Mouse (Mus musculus): ENCODE measurements around the gene Gm9972. TPM values are rescaled to one million over a fixed set of nuclear protein-coding genes. Genes with fewer than 3 reads are reported as not detected.

The Gm9972 gene
- total and polyA plus RNA-seq, 3 experiments: 0.11 TPM; not detected in 2

DNA sequence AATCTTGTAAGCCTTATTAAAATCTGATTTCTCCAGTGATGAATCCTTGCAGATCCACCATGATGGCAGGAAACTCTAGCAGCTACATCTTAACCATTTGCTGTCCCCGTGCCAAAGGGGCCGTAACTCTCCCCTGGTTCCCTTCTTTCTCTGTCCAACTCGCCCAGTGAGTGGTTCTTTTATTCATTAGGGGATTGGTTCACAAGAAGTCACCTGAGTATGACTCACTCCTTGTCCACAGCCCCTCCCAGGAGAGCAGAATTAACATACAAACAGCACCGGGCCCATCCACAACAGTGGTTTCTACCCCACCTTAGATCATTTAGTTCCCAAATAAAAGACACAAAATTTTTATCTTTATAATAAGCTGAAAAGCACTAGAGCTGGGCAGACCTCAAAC is 3.4 kb upstream of the Gm9972 start:
- H3K4me3 ChIP-seq (ENCODE audit: low read depth, low read length): no peak overlapping the region
- no peaks in the 10 kb centered on the region for H3K36me3 ChIP-seq (replicated peaks)
- H3K4me1 ChIP-seq (ENCODE audit: insufficient read depth, low read depth, low read length): no peaks in the 10 kb centered on the region
- DNase-seq (ENCODE audit: low spot score) (no peak), ATAC-seq (ENCODE audit: extremely low read depth, insufficient number of reproducible peaks, low FRiP score, poor library complexity, severe bottlenecking) (no peak)
- H3K27me3 ChIP-seq (ENCODE audit: insufficient read depth, low read length): no peaks in the 10 kb centered on the region
- TF ChIP-seq GATA2 (IDR thresholded peaks at IDR 0.05; ENCODE audit: borderline replicate concordance, low read depth, low read length): no peak
- no peak for TF ChIP-seq POLR2AphosphoS5 (IDR thresholded peaks at IDR 0.05; ENCODE audit: insufficient replicate concordance, low read depth, low read length)
- TF ChIP-seq CTCF (IDR thresholded peaks at IDR 0.05; ENCODE audit: low read depth, low read length): no peak
- no peak for TF ChIP-seq GATA1 (IDR thresholded peaks at IDR 0.05; ENCODE audit: borderline replicate concordance, low read length)
- H3K9me3 ChIP-seq (replicated peaks): no peaks in the 10 kb centered on the region

DNA sequence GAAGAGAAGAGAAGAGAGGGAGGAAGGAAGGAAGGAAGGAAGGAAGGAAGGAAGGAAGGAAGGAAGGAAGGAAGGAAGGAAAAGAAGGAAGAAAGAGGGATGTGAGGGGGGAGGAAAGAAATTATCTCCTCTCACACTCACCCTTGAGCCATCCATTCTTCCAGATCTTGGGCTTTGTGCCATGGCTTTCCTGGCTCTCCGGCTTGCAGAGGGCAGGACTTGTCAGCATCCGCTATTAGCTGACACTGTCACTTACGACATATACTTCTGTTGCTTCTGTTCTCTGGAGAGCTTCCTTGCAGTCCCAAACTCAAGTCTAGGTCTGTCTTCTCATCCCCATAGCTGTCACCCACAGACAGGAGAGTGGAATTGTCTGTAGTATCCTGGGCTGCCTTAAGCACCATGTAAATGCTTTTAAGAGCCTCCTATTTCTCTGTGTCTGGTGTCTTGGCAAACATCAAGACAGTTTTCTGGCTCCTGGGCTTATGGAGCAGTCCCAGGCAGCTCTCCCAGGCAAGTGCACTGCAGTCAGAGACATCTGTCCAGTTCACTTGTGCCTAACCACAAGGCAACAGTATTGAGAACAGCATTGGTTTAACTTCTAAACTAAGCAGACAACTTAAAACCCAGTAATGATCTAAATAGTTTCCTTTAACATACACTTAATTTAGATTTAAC is 10.5 kb downstream of the Gm9972 start:
- H3K9me3 ChIP-seq (replicated peaks): no peaks in the 10 kb centered on the region
- DNase-seq (ENCODE audit: low spot score) (no peak), ATAC-seq (ENCODE audit: extremely low read depth, insufficient number of reproducible peaks, low FRiP score, poor library complexity, severe bottlenecking) (no peak)
- no peaks in the 10 kb centered on the region for H3K27me3 ChIP-seq (ENCODE audit: insufficient read depth, low read length)
- no peaks in the 10 kb centered on the region for H3K4me1 ChIP-seq (ENCODE audit: insufficient read depth, low read depth, low read length)
- no peak overlapping the region for H3K4me3 ChIP-seq (ENCODE audit: low read depth, low read length)
- no peaks in the 10 kb centered on the region for H3K36me3 ChIP-seq (replicated peaks)
- TF ChIP-seq GATA1 (IDR thresholded peaks at IDR 0.05; ENCODE audit: borderline replicate concordance, low read length) (no peak), POLR2AphosphoS5 (IDR thresholded peaks at IDR 0.05; ENCODE audit: insufficient replicate concordance, low read depth, low read length) (no peak)

DNA sequence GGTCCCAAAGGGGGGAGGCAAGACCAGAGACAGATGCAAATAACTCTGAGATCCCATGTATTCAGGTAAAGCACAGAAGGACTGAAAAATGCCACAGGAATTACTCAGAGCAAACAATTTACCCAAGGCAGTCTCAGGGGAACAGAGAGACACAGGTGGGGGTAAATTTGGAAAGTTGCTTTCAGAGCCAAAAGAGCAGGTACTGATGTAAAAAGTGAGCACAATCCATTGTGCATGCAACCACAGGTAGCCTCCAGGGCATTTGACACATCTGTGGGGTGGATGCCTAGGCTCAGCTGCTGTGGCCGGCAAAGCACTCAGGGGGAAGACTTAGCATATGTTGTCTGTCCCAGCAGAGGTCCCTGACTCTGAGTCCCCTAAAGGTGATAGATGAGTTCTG is 13.8 kb downstream of the Gm9972 start:
- Histone ChIP-seq H3K4me3 (ENCODE audit: low read depth, low read length) (no peak overlapping the region), H3K4me1 (ENCODE audit: insufficient read depth, low read depth, low read length) (no peaks in the 10 kb centered on the region), H3K27me3 (ENCODE audit: insufficient read depth, low read length) (no peaks in the 10 kb centered on the region), H3K36me3 (replicated peaks) (no peaks in the 10 kb centered on the region), H3K9me3 (replicated peaks) (no peaks in the 10 kb centered on the region)
- TF ChIP-seq CTCF (IDR thresholded peaks at IDR 0.05; ENCODE audit: low read depth, low read length) (no peak), TAL1 (conservative IDR thresholded peaks at IDR 0.05; ENCODE audit: low read depth, low read length) (no peak), GATA1 (IDR thresholded peaks at IDR 0.05; ENCODE audit: borderline replicate concordance, low read length) (no peak), POLR2AphosphoS5 (IDR thresholded peaks at IDR 0.05; ENCODE audit: insufficient replicate concordance, low read depth, low read length) (no peak), GATA2 (IDR thresholded peaks at IDR 0.05; ENCODE audit: borderline replicate concordance, low read depth, low read length) (no peak)
- ATAC-seq (ENCODE audit: extremely low read depth, insufficient number of reproducible peaks, low FRiP score, poor library complexity, severe bottlenecking) (no peak), DNase-seq (ENCODE audit: low spot score) (no peak)

DNA sequence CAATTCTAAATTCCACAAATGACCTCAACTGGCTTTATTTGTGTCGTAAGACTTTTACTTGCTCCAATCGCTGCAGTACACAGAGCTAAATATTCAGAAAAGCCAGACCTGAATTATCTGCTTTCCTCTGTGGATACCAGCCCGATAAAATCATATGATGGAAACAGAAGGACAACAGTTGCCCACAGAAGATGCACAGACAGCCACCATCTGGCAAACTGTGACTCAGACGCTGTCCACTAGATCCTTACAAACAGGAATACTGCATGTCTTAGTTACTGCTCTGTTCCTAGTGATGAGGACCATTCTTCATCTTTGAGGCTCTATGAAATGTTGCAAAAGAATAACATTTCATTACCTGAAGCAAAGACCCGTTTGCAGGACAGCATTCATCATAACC is 19.4 kb downstream of the Gm9972 start:
- no peaks in the 10 kb centered on the region for H3K4me1 ChIP-seq (ENCODE audit: insufficient read depth, low read depth, low read length)

DNA sequence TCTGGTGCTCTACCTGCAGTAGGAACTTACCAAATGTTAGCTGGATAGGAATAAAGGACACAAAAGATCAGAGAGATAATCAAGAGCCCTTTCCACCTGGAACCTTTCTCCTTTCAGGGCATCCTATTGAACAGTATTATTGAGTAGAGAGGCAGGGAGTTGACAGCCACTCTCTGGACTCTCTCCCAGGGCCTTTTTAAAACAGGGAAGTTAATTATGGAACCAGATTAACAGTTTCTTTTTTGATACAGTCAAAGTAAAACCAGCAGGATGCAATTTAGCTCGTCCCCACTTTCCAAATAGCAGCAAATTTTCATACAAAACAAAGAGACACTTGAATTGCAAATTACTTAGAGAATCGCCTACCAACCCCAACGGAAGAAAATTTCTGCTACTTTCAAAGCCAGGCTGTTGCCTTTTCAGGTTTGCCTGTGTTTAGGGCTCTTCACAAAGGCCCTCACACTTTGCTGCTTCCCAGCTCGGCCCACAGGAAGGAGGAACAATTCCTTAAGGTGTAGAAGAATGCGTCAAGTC is 24.0 kb downstream of the Gm9972 start:
- Histone ChIP-seq H3K36me3 (replicated peaks) (no peaks in the 10 kb centered on the region), H3K9me3 (replicated peaks) (no peaks in the 10 kb centered on the region), H3K27me3 (ENCODE audit: insufficient read depth, low read length) (no peaks in the 10 kb centered on the region), H3K4me1 (ENCODE audit: insufficient read depth, low read depth, low read length) (no peaks in the 10 kb centered on the region), H3K4me3 (ENCODE audit: low read depth, low read length) (no peak overlapping the region)
- DNase-seq (ENCODE audit: low spot score): no peak
- TF ChIP-seq GATA1 (IDR thresholded peaks at IDR 0.05; ENCODE audit: borderline replicate concordance, low read length): no peak
- no peak for TF ChIP-seq POLR2AphosphoS5 (IDR thresholded peaks at IDR 0.05; ENCODE audit: insufficient replicate concordance, low read depth, low read length)
- TF ChIP-seq CTCF (IDR thresholded peaks at IDR 0.05; ENCODE audit: low read depth, low read length): no peak
- TF ChIP-seq GATA2 (IDR thresholded peaks at IDR 0.05; ENCODE audit: borderline replicate concordance, low read depth, low read length): no peak
- no peak for TF ChIP-seq TAL1 (conservative IDR thresholded peaks at IDR 0.05; ENCODE audit: low read depth, low read length)
- ATAC-seq (ENCODE audit: extremely low read depth, insufficient number of reproducible peaks, low FRiP score, poor library complexity, severe bottlenecking): no peak

More for the DNA sequence above, 19.4 kb downstream of the Gm9972 start:
- TF ChIP-seq TAL1 (conservative IDR thresholded peaks at IDR 0.05; ENCODE audit: low read depth, low read length): no peak
- TF ChIP-seq POLR2AphosphoS5 (IDR thresholded peaks at IDR 0.05; ENCODE audit: insufficient replicate concordance, low read depth, low read length): no peak
- TF ChIP-seq GATA1 (IDR thresholded peaks at IDR 0.05; ENCODE audit: borderline replicate concordance, low read length): no peak
- TF ChIP-seq GATA2 (IDR thresholded peaks at IDR 0.05; ENCODE audit: borderline replicate concordance, low read depth, low read length): no peak
- TF ChIP-seq CTCF (IDR thresholded peaks at IDR 0.05; ENCODE audit: low read depth, low read length): no peak
- no peak for ATAC-seq (ENCODE audit: extremely low read depth, insufficient number of reproducible peaks, low FRiP score, poor library complexity, severe bottlenecking)
- no peak overlapping the region for H3K4me3 ChIP-seq (ENCODE audit: low read depth, low read length)
- H3K27me3 ChIP-seq (ENCODE audit: insufficient read depth, low read length): no peaks in the 10 kb centered on the region
- no peak for DNase-seq (ENCODE audit: low spot score)
- no peaks in the 10 kb centered on the region for H3K36me3 ChIP-seq (replicated peaks)
- H3K9me3 ChIP-seq (replicated peaks): no peaks in the 10 kb centered on the region

DNA sequence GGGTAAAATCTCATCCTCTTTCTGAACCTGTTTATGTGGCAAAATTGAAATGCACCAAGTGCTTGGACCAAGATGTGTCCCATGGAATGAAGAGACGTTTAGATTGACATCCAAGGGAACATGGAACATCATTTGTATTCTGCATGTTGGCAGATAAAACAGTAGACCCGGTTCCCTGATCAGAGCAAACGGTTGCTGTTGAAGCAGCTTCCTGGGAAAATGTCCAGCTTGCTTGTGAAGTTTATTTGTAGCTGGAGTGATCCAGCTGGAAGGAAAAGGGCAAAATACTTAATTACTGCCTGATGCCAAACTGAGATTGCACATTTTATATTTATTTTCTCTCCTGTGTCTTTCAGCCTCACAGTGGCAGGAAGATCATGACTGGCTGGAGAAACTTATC is 26.7 kb downstream of the Gm9972 start:
- H3K36me3 ChIP-seq (replicated peaks): no peaks in the 10 kb centered on the region
- TF ChIP-seq GATA1 (IDR thresholded peaks at IDR 0.05; ENCODE audit: borderline replicate concordance, low read length): no peak
- TF ChIP-seq TAL1 (conservative IDR thresholded peaks at IDR 0.05; ENCODE audit: low read depth, low read length): no peak
- TF ChIP-seq GATA2 (IDR thresholded peaks at IDR 0.05; ENCODE audit: borderline replicate concordance, low read depth, low read length): no peak
- no peak for TF ChIP-seq CTCF (IDR thresholded peaks at IDR 0.05; ENCODE audit: low read depth, low read length)
- no peak for TF ChIP-seq POLR2AphosphoS5 (IDR thresholded peaks at IDR 0.05; ENCODE audit: insufficient replicate concordance, low read depth, low read length)
- no peak for ATAC-seq (ENCODE audit: extremely low read depth, insufficient number of reproducible peaks, low FRiP score, poor library complexity, severe bottlenecking)
- no peaks in the 10 kb centered on the region for H3K4me1 ChIP-seq (ENCODE audit: insufficient read depth, low read depth, low read length)
- H3K4me3 ChIP-seq (ENCODE audit: low read depth, low read length): no peak overlapping the region
- DNase-seq (ENCODE audit: low spot score): no peak
- H3K27me3 ChIP-seq (ENCODE audit: insufficient read depth, low read length): no peaks in the 10 kb centered on the region
- no peaks in the 10 kb centered on the region for H3K9me3 ChIP-seq (replicated peaks)
